Mouse (Mus musculus) Patski (cell line): ENCODE data around the gene Cbfa2t3. TPM values are rescaled to one million over a fixed set of nuclear protein-coding genes. Genes with fewer than 3 reads are reported as not detected.

Source experiments
- ATAC-seq: fragments of 100-300 bp; one replicate; pipeline ENCODE4 v1.8.0; 2021
- CTCF ChIA-PET: fragments of 350-600 bp; sonication (Branson Sonifier 250); formaldehyde crosslinking; loops from one replicate; lab custom pipeline; 2022; ENCODE audit warnings: inconsistent platforms; lab: Charles Lee
- POLR2A ChIA-PET: fragments of 350-600 bp; sonication (Branson Sonifier 250); formaldehyde crosslinking; loops from one replicate; lab custom pipeline; 2022; ENCODE audit warnings: antibody characterized with exemption, inconsistent platforms; lab: Charles Lee
- DNase-seq: peaks from one replicate; pipeline ENCODE4 v3.0.0-alpha.2; 2011; ENCODE audit warnings: low read depth, low spot score
- H3K27me3 ChIP-seq: fragments of 371-371 bp; one replicate; pipeline ENCODE4 v1.5.1; 2021
- CTCF ChIP-seq: fragments of 100-300 bp; IDR thresholded peaks from one replicate; pipeline ENCODE4 v1.5.1; 2021
- in situ Hi-C: fragments of 300-500 bp; cut with MboI; formaldehyde crosslinking; loops from 3 replicates; pipeline ENCODE4 v1.11.1; 2018; ENCODE audit warnings: low pct_unique_long_range_greater_than_20kb, mixed read lengths
- polyA plus RNA-seq: library from polyadenylated mRNA; unstranded; gene quantifications from one replicate; pipeline ENCODE4 v1.2.3, GENCODE M21; 2021

Cbfa2t3 gene
- polyA plus RNA-seq, 1 experiment from 2014 or later = 0.26 TPM

- H3K27me3 ChIP-seq = no peaks in the 10 kb centered on the region
- no peak for DNase-seq
- ChIA-PET CTCF (interaction anchor here (0.9 to 1.5 kb wide), 2 partner anchors 15 to 22 kb away, joined by 3 to 7 read pairs; no protein-coding TSS in a partner anchor), POLR2A (no interaction called here)
- in situ Hi-C loops = no loop called here
- peak; percentile 24 for ATAC-seq
- TF ChIP-seq CTCF = no peak
Observed at GRCm38 (mm10) chr8:122585411-122585891, 113.5 kb downstream of the Cbfa2t3 start.

GRCm38 (mm10) chr8:122584981-122585380 is 113.9 kb downstream of the Cbfa2t3 start:
- ATAC-seq (no peak), DNase-seq (no peak)
- no peak for TF ChIP-seq CTCF
- ChIA-PET POLR2A (interaction anchor here (0.8 kb wide), 1 partner anchor 10 kb away, joined by 3 read pairs; no protein-coding TSS in a partner anchor), CTCF (interaction anchor here (0.9 to 1.5 kb wide), 3 partner anchors 9 to 23 kb away, joined by 3 to 7 read pairs (median 4); no protein-coding TSS in a partner anchor)
- H3K27me3 ChIP-seq = no peaks in the 10 kb centered on the region
- in situ Hi-C loops = no loop called here

GRCm38 (mm10) chr8:122580926-122581325 is 118.0 kb downstream of the Cbfa2t3 start:
- in situ Hi-C loops = no loop called here
- TF ChIP-seq CTCF = no peak
- ATAC-seq (no peak), DNase-seq (no peak)
- ChIA-PET CTCF (interaction anchor here (1.4 kb wide), 1 partner anchor 29 kb away, joined by 3 read pairs; no protein-coding TSS in a partner anchor), POLR2A (interaction anchor here (0.9 to 1.3 kb wide), 3 partner anchors 14 to 24 kb away, joined by 3 read pairs; no protein-coding TSS in a partner anchor)
- H3K27me3 ChIP-seq = no peaks in the 10 kb centered on the region

- H3K27me3 ChIP-seq = no peaks in the 10 kb centered on the region
- ChIA-PET CTCF (no interaction called here), POLR2A (interaction anchor here (1.3 to 5.6 kb wide), 3 partner anchors 25 to 31 kb away, joined by 3 to 26 read pairs (median 3); partner anchors contain the start of genes Galns and Trappc2l)
- no peak for DNase-seq
- no peak for TF ChIP-seq CTCF
- no peak for ATAC-seq
- in situ Hi-C loops = no loop called here
Observed at GRCm38 (mm10) chr8:122579196-122579595, 119.7 kb downstream of the Cbfa2t3 start.

GRCm38 (mm10) chr8:122577116-122577515 is 121.8 kb downstream of the Cbfa2t3 start:
- in situ Hi-C loops = no loop called here
- ChIA-PET CTCF (interaction anchor here (2.8 kb wide), 1 partner anchor 28 kb away, joined by 7 read pairs; no protein-coding TSS in a partner anchor), POLR2A (interaction anchor here (1.1 to 5.6 kb wide), 4 partner anchors 10 to 144 kb away, joined by 3 to 26 read pairs (median 8); partner anchors contain the start of genes Cdt1, Cyba, Galns and Trappc2l)
- DNase-seq = no peak
- ATAC-seq = no peak
- no peak for TF ChIP-seq CTCF
- H3K27me3 ChIP-seq = no peaks in the 10 kb centered on the region

- ATAC-seq (peak; percentile 67), DNase-seq (no peak)
- in situ Hi-C loops = no loop called here
- ChIA-PET CTCF (interaction anchor here (2.8 kb wide), 1 partner anchor 28 kb away, joined by 7 read pairs; no protein-coding TSS in a partner anchor), POLR2A (interaction anchor here (1.1 to 5.6 kb wide), 4 partner anchors 9 to 144 kb away, joined by 3 to 26 read pairs (median 8); partner anchors contain the start of genes Cdt1, Cyba, Galns and Trappc2l)
- TF ChIP-seq CTCF = no peak
- H3K27me3 ChIP-seq = no peaks in the 10 kb centered on the region
Observed at GRCm38 (mm10) chr8:122576648-122577022, 122.3 kb downstream of the Cbfa2t3 start, which contains the start of gene Aprt. Aprt (minus strand) TSS chr8:122576909.

- in situ Hi-C loops = no loop called here
- ChIA-PET CTCF (interaction anchor here (2.8 kb wide), 1 partner anchor 29 kb away, joined by 7 read pairs; no protein-coding TSS in a partner anchor), POLR2A (interaction anchor here (0.8 to 5.6 kb wide), 6 partner anchors 8 to 143 kb away, joined by 3 to 26 read pairs (median 4); partner anchors contain the start of genes Cdt1, Cyba, Galns and Trappc2l)
Observed at GRCm38 (mm10) chr8:122575735-122576647, 122.9 kb downstream of the Cbfa2t3 start.

GRCm38 (mm10) chr8:122575286-122575685 is 123.6 kb downstream of the Cbfa2t3 start:
- DNase-seq = no peak
- H3K27me3 ChIP-seq = no peaks in the 10 kb centered on the region
- POLR2A ChIA-PET = interaction anchor here (0.8 to 5.6 kb wide), 5 partner anchors 8 to 35 kb away, joined by 3 to 26 read pairs (median 3); partner anchors contain the start of genes Cdt1, Galns and Trappc2l
- CTCF ChIA-PET = interaction anchor here (2.8 kb wide), 1 partner anchor 30 kb away, joined by 7 read pairs; no protein-coding TSS in a partner anchor
- TF ChIP-seq CTCF = no peak
- in situ Hi-C loops = no loop called here
- no peak for ATAC-seq

More at GRCm38 (mm10) chr8:122575735-122576647, 122.9 kb downstream of the Cbfa2t3 start:
- no peak for TF ChIP-seq CTCF
- no peak for DNase-seq
- H3K27me3 ChIP-seq = no peaks in the 10 kb centered on the region
- ATAC-seq = peak; percentile 27

Other genes starting within 250 kb of the Cbfa2t3 start
- 0.17 TPM for gene Snai3, start 238.4 kb downstream of the Cbfa2t3 start, polyA plus RNA-seq
- 41.5 TPM for gene Rnf166, start 223.0 kb downstream of the Cbfa2t3 start, polyA plus RNA-seq
- gene Ctu2, start 223.0 kb downstream of the Cbfa2t3 start, polyA plus RNA-seq = 27.4 TPM
- gene Piezo1, start 147.8 kb downstream of the Cbfa2t3 start, polyA plus RNA-seq = 253 TPM
- gene Cdt1, start 131.1 kb downstream of the Cbfa2t3 start, polyA plus RNA-seq = 24.2 TPM
- 224 TPM for gene Aprt, start 122.2 kb downstream of the Cbfa2t3 start, polyA plus RNA-seq
- gene Galns, start 87.6 kb downstream of the Cbfa2t3 start, polyA plus RNA-seq = 60.3 TPM
- gene Trappc2l, start 87.5 kb downstream of the Cbfa2t3 start, polyA plus RNA-seq = 99.5 TPM
- 0.05 TPM for gene Pabpn1l, start 76.4 kb downstream of the Cbfa2t3 start, polyA plus RNA-seq
- 25.5 TPM for gene Acsf3, start 76.4 kb upstream of the Cbfa2t3 start, polyA plus RNA-seq
- gene Cdh15, start 148.9 kb upstream of the Cbfa2t3 start, polyA plus RNA-seq = 0.12 TPM